Mouse (Mus musculus) kidney, adult 10 weeks (tissue): ENCODE results near the gene Ssty2. TPM values are rescaled to one million over a fixed set of nuclear protein-coding genes. Genes with fewer than 3 reads are reported as not detected.

Experiments used
- polyA plus RNA-seq: library from polyadenylated mRNA; stranded (reverse); fragments of 350-450 nt; fragmentation: Illumina TruSeq; extraction: RNeasy Lipid Tissue Mini Kit (QIAGEN cat#74804); gene quantifications from one replicate; pipeline ENCODE4 v1.2.3, GENCODE M21; 2014; ENCODE audit warnings: low read depth, low replicate concordance

Gene Ssty2
- polyA plus RNA-seq: not detected

DNA sequence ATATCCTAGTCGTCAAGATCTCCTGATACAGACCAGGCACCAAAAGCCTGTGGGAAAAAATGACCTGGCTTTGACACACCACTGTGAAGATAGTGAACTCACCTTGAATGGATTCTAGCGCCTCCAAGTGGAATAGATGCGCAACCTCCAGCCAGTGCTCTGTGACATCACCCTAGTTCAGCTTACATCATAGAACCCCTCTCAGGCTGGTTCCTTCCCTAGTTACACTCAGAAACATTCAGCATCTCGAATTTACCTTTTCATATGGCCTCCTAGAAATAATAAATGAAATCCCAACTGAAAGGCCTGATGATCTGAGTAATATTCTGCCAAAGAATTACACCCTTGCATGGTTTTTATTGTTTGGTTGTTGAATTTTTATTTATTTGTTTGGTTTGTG is at the start of gene Ssty2:
Gene Ssty2 (minus strand): TSS at position 101 of the 400 bp plus-strand sequence.

